Mouse (Mus musculus) liver, embryonic 14.5 days (tissue): Measurements from ENCODE around the gene Slc22a19. TPM values are rescaled to one million over a fixed set of nuclear protein-coding genes. Genes with fewer than 3 reads are reported as not detected.

Experiments used
- ATAC-seq: fragments of 200-750 bp; cut with Nextera tagmentation; 2 replicates; pipeline ENCODE4 v1.8.0; 2017; ENCODE audit warnings: moderate number of reproducible peaks, mild to moderate bottlenecking, moderate library complexity; ENCODE audit not compliant: insufficient read depth
- DNase-seq, 3 experiments: peaks; one replicate each; pipeline ENCODE4 v3.0.0-alpha.2; 2012 to 2013; ENCODE audit warnings: low read depth in 3 of 3, low spot score in 3 of 3
- H3K27ac ChIP-seq: fragments of 300-500 bp; sonication (generic); 2 replicates; pipeline ENCODE4 v1.5.1; 2014; ENCODE audit warnings: moderate library complexity, mild to moderate bottlenecking, control low read depth, inconsistent platforms
- H3K27me3 ChIP-seq: fragments of 300-500 bp; sonication (generic); 2 replicates; pipeline ENCODE4 v1.6.1; 2014; ENCODE audit warnings: mild to moderate bottlenecking, low read length, moderate library complexity; ENCODE audit not compliant: control insufficient read depth, insufficient read depth
- H3K36me3 ChIP-seq: fragments of 300-500 bp; sonication (generic); replicated peaks from 2 replicates; pipeline ENCODE4 v1.6.1; 2014; ENCODE audit warnings: low read depth; ENCODE audit not compliant: control insufficient read depth, insufficient read depth
- H3K4me1 ChIP-seq, 2 experiments: fragments of 200-500 bp in 1 of 2; fragments of 300-500 bp in 1 of 2; sonication (generic) in 1 of 2; replicated peaks; 2 replicates each; pipeline ENCODE4 v1.6.1; 2012 to 2014; ENCODE audit warnings: antibody characterized with exemption in 1 of 2, inconsistent platforms in 1 of 2, low read length in 1 of 2; ENCODE audit not compliant: control insufficient read depth in 2 of 2, insufficient read depth in 2 of 2
- H3K4me2 ChIP-seq: fragments of 300-500 bp; sonication (generic); 2 replicates; pipeline ENCODE4 v1.6.1; 2014; ENCODE audit warnings: low read depth, mild to moderate bottlenecking, control low read depth, moderate library complexity
- H3K4me3 ChIP-seq, 2 experiments: fragments of 200-500 bp in 1 of 2; fragments of 300-500 bp in 1 of 2; sonication (generic) in 1 of 2; 2 replicates each; pipeline ENCODE4 v1.5.1; 2012 to 2014; ENCODE audit warnings: low read depth in 2 of 2, low read length in 2 of 2, mild to moderate bottlenecking in 2 of 2, control low read depth in 1 of 2, inconsistent platforms in 1 of 2, moderate library complexity in 1 of 2; ENCODE audit not compliant: insufficient read depth in 1 of 2
- H3K9ac ChIP-seq: fragments of 300-500 bp; sonication (generic); replicated peaks from 2 replicates; pipeline ENCODE4 v1.6.1; 2014; ENCODE audit warnings: mild to moderate bottlenecking, control low read depth, moderate library complexity
- H3K9me3 ChIP-seq: fragments of 300-500 bp; sonication (generic); 2 replicates; pipeline ENCODE4 v1.6.1; 2016; ENCODE audit warnings: low read length, mixed read lengths; ENCODE audit not compliant: control insufficient read depth
- CTCF ChIP-seq: IDR thresholded peaks from 2 replicates; pipeline ENCODE4 v1.5.1; 2016; ENCODE audit warnings: antibody characterized with exemption, low read depth, control low read depth
- EP300 ChIP-seq: IDR thresholded peaks from 2 replicates; pipeline ENCODE4 v1.6.1; 2016; ENCODE audit warnings: antibody characterized with exemption, low read depth
- WGBS: fragments of 180-500 bp; shearing (Covaris S2); extraction: QIAGEN DNeasy Blood & Tissue Kit; methylation state at CpG from one replicate; pipeline ENCODE4 v1.1.7; 2014; ENCODE audit not compliant: insufficient replicate concordance; 5-methylcytosine and 5-hydroxymethylcytosine counted together
- polyA plus RNA-seq, 2 experiments: library from polyadenylated mRNA; depleted of rRNA in 1 of 2; stranded (reverse) in 1 of 2; unstranded in 1 of 2; fragments of >200 nt; fragmentation: Nextera tagmentation in 1 of 2; extraction: Ambion mirVana in 1 of 2; gene quantifications; 2 replicates each; pipeline versions ENCODE4 v1.2.1 to v1.2.3; 2012 to 2014

Slc22a19 gene
- polyA plus RNA-seq, 2 experiments: not detected

DNA sequence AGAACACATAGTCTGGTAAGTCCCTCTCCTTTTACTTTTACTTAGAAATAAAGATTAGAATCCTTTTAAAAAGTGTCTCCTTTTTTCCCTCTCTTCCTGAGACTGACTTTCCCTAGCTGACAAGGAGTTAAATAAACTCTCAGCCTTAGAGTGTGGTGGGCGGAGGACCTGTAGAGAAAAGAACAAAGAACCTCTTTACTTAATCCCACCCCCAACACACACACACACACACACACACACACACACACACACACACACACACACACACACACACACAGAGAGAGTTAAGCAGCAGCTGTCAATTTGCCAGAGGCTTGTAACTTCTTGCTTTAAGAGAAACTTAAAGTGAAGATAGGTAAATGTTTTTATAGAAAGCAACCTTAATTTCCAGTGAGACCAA is 39.1 kb downstream of the Slc22a19 start:
- no peak overlapping the region for H3K9ac ChIP-seq
- H3K4me1 ChIP-seq: no peaks in the 10 kb centered on the region
- TF ChIP-seq CTCF (no peak), EP300 (no peak)
- DNase-seq: no peak
- no peaks in the 10 kb centered on the region for H3K27me3 ChIP-seq
- H3K27ac ChIP-seq: no peak overlapping the region
- no peak overlapping the region for H3K4me3 ChIP-seq
- H3K36me3 ChIP-seq: no peaks in the 10 kb centered on the region
- H3K4me2 ChIP-seq: no peak overlapping the region
- 36% methylated on average over 1 of the region's 1 CpGs for WGBS
- no peak for ATAC-seq
- no peaks in the 10 kb centered on the region for H3K9me3 ChIP-seq

DNA sequence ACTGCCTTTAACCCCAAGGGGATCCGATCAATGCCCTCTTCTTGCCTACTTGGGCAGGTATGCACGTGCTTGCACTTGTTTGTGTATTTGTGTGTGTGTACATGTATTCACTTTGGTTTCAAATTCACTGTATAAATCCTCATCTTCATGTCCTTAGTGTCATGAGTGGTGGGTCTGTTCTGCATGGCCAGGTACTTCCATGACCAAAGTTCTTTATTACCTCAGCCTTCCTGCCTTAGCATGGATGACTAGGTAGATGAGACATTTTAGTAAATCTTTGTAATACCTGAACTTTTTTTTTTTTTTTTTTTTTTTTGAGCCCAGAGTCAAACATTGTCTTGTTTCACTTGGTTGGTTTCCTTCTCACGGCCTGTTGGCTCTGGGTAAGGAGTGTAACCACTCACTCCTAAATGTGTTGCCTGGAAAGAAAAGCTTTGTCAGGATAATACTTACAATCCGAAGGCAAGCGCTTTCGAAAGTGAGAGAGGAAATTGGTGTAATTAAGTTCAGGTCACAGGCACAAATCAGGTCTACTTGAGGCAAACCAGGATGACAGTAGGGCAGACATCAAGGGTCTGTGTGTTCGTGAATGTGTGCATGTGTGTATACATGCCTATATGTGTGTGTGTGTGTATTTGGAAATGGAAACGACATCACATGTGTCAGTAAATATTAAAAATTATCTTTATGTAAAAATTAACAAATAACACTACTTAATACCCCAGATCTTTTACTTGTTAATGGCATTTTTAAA is 62.0 kb downstream of the Slc22a19 start:
- ATAC-seq: no peak
- Histone ChIP-seq H3K4me3 (no peak overlapping the region), H3K4me2 (no peak overlapping the region), H3K27ac (no peak overlapping the region), H3K9ac (no peak overlapping the region), H3K27me3 (no peaks in the 10 kb centered on the region), H3K9me3 (no peaks in the 10 kb centered on the region), H3K4me1 (no peaks in the 10 kb centered on the region), H3K36me3 (no peaks in the 10 kb centered on the region)
- no peak for DNase-seq
- TF ChIP-seq EP300 (no peak), CTCF (no peak)
- 60% methylated on average over 8 of the region's 8 CpGs for WGBS

DNA sequence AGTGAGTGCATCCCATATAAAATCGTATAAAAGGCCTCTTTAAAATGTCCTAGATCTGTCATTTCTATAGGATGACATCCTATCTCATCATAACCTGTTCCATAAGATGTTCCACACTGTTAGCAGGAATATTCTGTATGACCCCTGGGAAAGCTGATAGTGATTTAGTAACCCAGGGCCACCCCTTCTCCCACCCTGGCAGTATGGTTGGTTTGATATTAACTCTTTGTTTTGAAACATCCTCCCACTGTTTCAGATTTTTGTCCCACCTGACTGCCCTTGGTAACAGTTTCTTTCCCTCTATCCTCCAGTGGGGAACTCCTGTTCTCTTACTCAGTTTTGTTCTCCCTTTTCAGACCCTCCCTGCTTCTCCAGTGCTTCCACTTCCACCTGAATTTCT is 77.3 kb downstream of the Slc22a19 start:
- no peaks in the 10 kb centered on the region for H3K4me1 ChIP-seq
- H3K36me3 ChIP-seq: no peaks in the 10 kb centered on the region
- H3K4me3 ChIP-seq: no peak overlapping the region
- no peaks in the 10 kb centered on the region for H3K9me3 ChIP-seq
- H3K4me2 ChIP-seq: no peak overlapping the region
- H3K27ac ChIP-seq: no peak overlapping the region
- H3K27me3 ChIP-seq: no peaks in the 10 kb centered on the region
- no peak for ATAC-seq
- TF ChIP-seq CTCF: no peak
- no peak for TF ChIP-seq EP300
- H3K9ac ChIP-seq: no peak overlapping the region
- DNase-seq: no peak
- WGBS: 37% methylated on average over 1 of the region's 1 CpGs

DNA sequence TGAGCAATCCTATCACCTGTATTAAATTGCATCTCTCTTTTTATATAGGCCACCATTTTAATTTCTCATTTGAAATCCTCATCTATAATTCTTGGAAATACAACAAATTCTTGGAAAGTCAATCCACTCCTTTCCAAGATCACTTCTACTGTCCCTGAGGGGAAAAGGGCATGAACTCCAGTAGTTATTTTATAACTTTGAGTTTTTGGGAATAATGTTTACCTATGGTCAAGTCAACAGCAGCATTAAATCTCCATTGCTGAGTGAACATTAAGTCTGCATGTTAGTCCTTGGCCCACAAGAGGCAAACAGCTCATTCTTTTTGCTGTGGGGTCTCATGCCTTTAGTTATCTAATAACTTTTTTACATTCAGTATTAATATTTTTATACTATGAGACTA is 78.1 kb downstream of the Slc22a19 start:
- DNase-seq (no peak), ATAC-seq (no peak)
- no peaks in the 10 kb centered on the region for H3K36me3 ChIP-seq
- no peaks in the 10 kb centered on the region for H3K27me3 ChIP-seq
- no peak for TF ChIP-seq CTCF
- no peak for TF ChIP-seq EP300
- no peak overlapping the region for H3K9ac ChIP-seq
- H3K4me1 ChIP-seq: no peaks in the 10 kb centered on the region
- no peak overlapping the region for H3K4me2 ChIP-seq
- no peak overlapping the region for H3K4me3 ChIP-seq
- no peak overlapping the region for H3K27ac ChIP-seq
- H3K9me3 ChIP-seq: no peaks in the 10 kb centered on the region

Other genes with a start within 250 kb of the Slc22a19 start
- 35.3 and 45.1 TPM in 2 replicates for gene Rtn3, start 228.0 kb downstream of the Slc22a19 start, polyA plus RNA-seq (2012; rRNA removed)
- 52.5 and 58.0 TPM in 2 replicates for gene Rtn3, start 228.0 kb downstream of the Slc22a19 start, polyA plus RNA-seq (2014; fragmentation: Nextera tagmentation; extraction: Ambion mirVana)
- gene Atl3, start 217.3 kb downstream of the Slc22a19 start, polyA plus RNA-seq (2012; rRNA removed): 5.2 and 7.3 TPM in 2 replicates
- gene Atl3, start 217.3 kb downstream of the Slc22a19 start, polyA plus RNA-seq (2014; fragmentation: Nextera tagmentation; extraction: Ambion mirVana): 6.7 and 7.5 TPM in 2 replicates
- gene Pla2g16, start 153.9 kb downstream of the Slc22a19 start, polyA plus RNA-seq (2012; rRNA removed): 12.4 and 22.5 TPM in 2 replicates
- gene Pla2g16, start 153.9 kb downstream of the Slc22a19 start, polyA plus RNA-seq (2014; fragmentation: Nextera tagmentation; extraction: Ambion mirVana): 30.5 and 36.5 TPM in 2 replicates
- gene Lgals12, start 104.1 kb downstream of the Slc22a19 start, polyA plus RNA-seq (2012; rRNA removed): 0.01 TPM in 1 of 2 replicates, not detected in the other
- gene Lgals12, start 104.1 kb downstream of the Slc22a19 start, polyA plus RNA-seq (2014; fragmentation: Nextera tagmentation; extraction: Ambion mirVana): not detected in 2 replicates
- 0.04 TPM in 1 of 2 replicates, not detected in the other for gene Hrasls5, start 98.8 kb downstream of the Slc22a19 start, polyA plus RNA-seq (2012; rRNA removed)
- not detected in 2 replicates for gene Hrasls5, start 98.8 kb downstream of the Slc22a19 start, polyA plus RNA-seq (2014; fragmentation: Nextera tagmentation; extraction: Ambion mirVana)
- not detected in 2 replicates for gene Slc22a26, start 91.4 kb upstream of the Slc22a19 start, polyA plus RNA-seq (2012; rRNA removed)
- gene Slc22a26, start 91.4 kb upstream of the Slc22a19 start, polyA plus RNA-seq (2014; fragmentation: Nextera tagmentation; extraction: Ambion mirVana): not detected in 2 replicates